Mouse (Mus musculus) central nervous system, embryonic 11.5 days (tissue): Measurements from ENCODE around the gene Apc2. TPM values are rescaled to one million over a fixed set of nuclear protein-coding genes. Genes with fewer than 3 reads are reported as not detected.

Experiments used
- polyA plus RNA-seq: library from polyadenylated mRNA; depleted of rRNA; stranded (reverse); fragments of >200 nt; gene quantifications from 2 replicates; pipeline ENCODE4 v1.2.3, GENCODE M21; 2012; rRNA removed

Gene Apc2
- 48.8 and 63.3 TPM in 2 replicates for polyA plus RNA-seq

GRCm38 (mm10) chr10:80295618-80296425 is at the start of gene Apc2:
Apc2 (plus strand) TSS chr10:80295977.

GRCm38 (mm10) chr10:80248971-80249640 is 46.7 kb upstream of the Apc2 start, which contains the start of gene Ndufs7:
Ndufs7 (plus strand) TSS chr10:80249121.

GRCm38 (mm10) chr10:80260642-80261584 is 34.9 kb upstream of the Apc2 start, which contains the start of the genes Gamt and Dazap1:
Gamt (minus strand) TSS chr10:80261012.
Dazap1 (plus strand) TSS chr10:80261486.

GRCm38 (mm10) chr10:80292251-80293146 is 3.3 kb upstream of the Apc2 start, which contains the start of gene Rps15:
Rps15 (plus strand) TSS chr10:80292453.

GRCm38 (mm10) chr10:80320340-80320760 is 24.6 kb downstream of the Apc2 start, which contains the start of gene 2310011J03Rik:
2310011J03Rik (minus strand) TSS chr10:80320537.

GRCm38 (mm10) chr10:80329273-80330081 is 33.7 kb downstream of the Apc2 start, which contains the start of the genes Pcsk4 and Reep6:
Pcsk4 (minus strand) TSS chr10:80329498.
Reep6 (plus strand) TSS chr10:80329953.

GRCm38 (mm10) chr10:80348244-80348781 is 52.5 kb downstream of the Apc2 start, which contains the start of gene Adamtsl5:
Adamtsl5 (minus strand) TSS chr10:80348412.

GRCm38 (mm10) chr10:80356001-80356682 is 60.4 kb downstream of the Apc2 start, which contains the start of gene Plk5:
Plk5 (plus strand) TSS chr10:80356459.

Other genes with a start within 250 kb of the Apc2 start
- gene Gpx4, start 248.8 kb upstream of the Apc2 start, polyA plus RNA-seq = 416 and 440 TPM in 2 replicates
- 16.6 and 19.3 TPM in 2 replicates for gene Sbno2, start 190.4 kb upstream of the Apc2 start, polyA plus RNA-seq
- 119 and 142 TPM in 2 replicates for gene Stk11, start 180.2 kb upstream of the Apc2 start, polyA plus RNA-seq
- gene Atp5d, start 157.3 kb upstream of the Apc2 start, polyA plus RNA-seq = 329 and 334 TPM in 2 replicates
- gene Cbarp, start 155.1 kb upstream of the Apc2 start, polyA plus RNA-seq = 33.8 and 39.4 TPM in 2 replicates
- gene Midn, start 147.7 kb upstream of the Apc2 start, polyA plus RNA-seq = 171 and 228 TPM in 2 replicates
- gene Cirbp, start 130.0 kb upstream of the Apc2 start, polyA plus RNA-seq = 260 and 305 TPM in 2 replicates
- 15.7 and 18.1 TPM in 2 replicates for gene 1600002K03Rik, start 123.0 kb upstream of the Apc2 start, polyA plus RNA-seq
- 47.6 and 65.6 TPM in 2 replicates for gene Efna2, start 116.5 kb upstream of the Apc2 start, polyA plus RNA-seq
- gene Mum1, start 69.5 kb upstream of the Apc2 start, polyA plus RNA-seq = 115 and 164 TPM in 2 replicates
- gene Ndufs7, start 46.9 kb upstream of the Apc2 start, polyA plus RNA-seq = 188 and 220 TPM in 2 replicates
- gene Gamt, start 35.0 kb upstream of the Apc2 start, polyA plus RNA-seq = 11.8 and 25.1 TPM in 2 replicates
- gene Dazap1, start 34.5 kb upstream of the Apc2 start, polyA plus RNA-seq = 156 and 213 TPM in 2 replicates
- 3,440 and 4,629 TPM in 2 replicates for gene Rps15, start 3.5 kb upstream of the Apc2 start, polyA plus RNA-seq
- 30.4 and 34.3 TPM in 2 replicates for gene 2310011J03Rik, start 24.6 kb downstream of the Apc2 start, polyA plus RNA-seq
- gene Pcsk4, start 33.5 kb downstream of the Apc2 start, polyA plus RNA-seq = 3.1 and 4.9 TPM in 2 replicates
- gene Reep6, start 34.0 kb downstream of the Apc2 start, polyA plus RNA-seq = 2.0 and 3.5 TPM in 2 replicates
- 0.52 and 0.75 TPM in 2 replicates for gene Adamtsl5, start 52.4 kb downstream of the Apc2 start, polyA plus RNA-seq
- 0.26 and 0.29 TPM in 2 replicates for gene Plk5, start 60.5 kb downstream of the Apc2 start, polyA plus RNA-seq
- 57.7 and 74.4 TPM in 2 replicates for gene Mex3d, start 91.7 kb downstream of the Apc2 start, polyA plus RNA-seq
- 289 and 353 TPM in 2 replicates for gene Mbd3, start 103.6 kb downstream of the Apc2 start, polyA plus RNA-seq
- gene Uqcr11, start 110.9 kb downstream of the Apc2 start, polyA plus RNA-seq = 428 and 554 TPM in 2 replicates
- gene Tcf3, start 137.7 kb downstream of the Apc2 start, polyA plus RNA-seq = 222 and 230 TPM in 2 replicates
- 5.6 and 6.1 TPM in 2 replicates for gene Onecut3, start 198.9 kb downstream of the Apc2 start, polyA plus RNA-seq
- 0.43 and 0.58 TPM in 2 replicates for gene Atp8b3, start 243.1 kb downstream of the Apc2 start, polyA plus RNA-seq